Mouse (Mus musculus) midbrain, embryonic 11.5 days (tissue): ENCODE results near the gene Med17. TPM values are rescaled to one million over a fixed set of nuclear protein-coding genes. Genes with fewer than 3 reads are reported as not detected.

ENCODE experiments used
- ATAC-seq: fragments of 200-750 bp; cut with Nextera tagmentation; 2 replicates; pipeline ENCODE4 v1.8.0; 2017; ENCODE audit warnings: moderate TSS enrichment, moderate library complexity; ENCODE audit not compliant: low FRiP score
- DNase-seq: peaks from one replicate; pipeline ENCODE4 v3.0.0; 2015; ENCODE audit warnings: low spot score; ENCODE audit errors: missing footprints
- H3K27ac ChIP-seq: fragments of 300-500 bp; sonication (generic); 2 replicates; pipeline ENCODE4 v1.5.1; 2014; ENCODE audit warnings: low read depth, low read length
- H3K27me3 ChIP-seq: fragments of 300-500 bp; sonication (generic); 2 replicates; pipeline ENCODE4 v1.6.1; 2014; ENCODE audit warnings: mild to moderate bottlenecking, low read length, moderate library complexity, mixed read lengths; ENCODE audit not compliant: control insufficient read depth, insufficient read depth
- H3K36me3 ChIP-seq: fragments of 300-500 bp; sonication (generic); 2 replicates; pipeline ENCODE4 v1.6.1; 2014; ENCODE audit warnings: mild to moderate bottlenecking, low read length, moderate library complexity, mixed read lengths; ENCODE audit not compliant: control insufficient read depth, insufficient read depth
- H3K4me1 ChIP-seq: fragments of 300-500 bp; sonication (generic); 2 replicates; pipeline ENCODE4 v1.6.1; 2014; ENCODE audit warnings: low read length; ENCODE audit not compliant: control insufficient read depth, insufficient read depth
- H3K4me2 ChIP-seq: fragments of 300-500 bp; sonication (generic); 2 replicates; pipeline ENCODE4 v1.6.1; 2014; ENCODE audit warnings: mild to moderate bottlenecking, moderate library complexity
- H3K4me3 ChIP-seq: fragments of 300-500 bp; sonication (generic); 2 replicates; pipeline ENCODE4 v1.5.1; 2014; ENCODE audit warnings: low read depth, low read length
- H3K9ac ChIP-seq: fragments of 300-500 bp; sonication (generic); 2 replicates; pipeline ENCODE4 v1.6.1; 2014; ENCODE audit warnings: low read length
- H3K9me3 ChIP-seq: fragments of 300-500 bp; sonication (generic); 2 replicates; pipeline ENCODE4 v1.6.1; 2016; ENCODE audit warnings: low read length; ENCODE audit not compliant: control insufficient read depth
- WGBS: fragments of 180-500 bp; shearing (Covaris S2); extraction: QIAGEN DNeasy Blood & Tissue Kit; methylation state at CpG from one replicate; pipeline ENCODE4 v1.1.7; 2014; 5-methylcytosine and 5-hydroxymethylcytosine counted together
- polyA plus RNA-seq: library from polyadenylated mRNA; unstranded; fragments of >200 nt; fragmentation: Nextera tagmentation; extraction: Ambion mirVana; gene quantifications from 2 replicates; pipeline ENCODE4 v1.2.1, GENCODE M21; 2014

The Med17 gene
- polyA plus RNA-seq, 1 experiment from 2014 or later: 48.9 TPM

DNA sequence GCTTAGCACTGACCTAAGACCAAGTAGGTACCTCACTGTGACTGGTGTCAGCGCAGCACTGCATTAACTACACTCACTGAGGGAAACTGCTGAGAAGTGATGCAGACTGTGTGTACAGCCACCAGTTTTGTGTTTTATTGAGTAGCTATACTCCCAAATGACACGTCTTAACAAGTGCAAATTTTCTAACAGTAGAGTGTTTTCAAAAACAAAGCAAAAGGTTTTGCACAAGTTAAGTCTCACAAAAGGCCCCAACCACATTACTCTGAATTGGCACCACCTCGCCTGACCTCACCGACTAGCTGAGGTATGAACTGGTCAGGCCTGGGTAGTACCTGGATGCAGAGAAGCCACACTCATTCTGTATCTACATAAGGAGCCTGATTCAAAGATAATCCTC is 2.9 kb downstream of the Med17 start:
- Histone ChIP-seq H3K4me1 (peaks cover 15% of the 10 kb centered on the region), H3K27me3 (no peaks in the 10 kb centered on the region), H3K4me3 (no peak overlapping the region), H3K9ac (no peak overlapping the region), H3K9me3 (no peaks in the 10 kb centered on the region), H3K36me3 (peaks cover 17% of the 10 kb centered on the region), H3K4me2 (no peak overlapping the region), H3K27ac (no peak overlapping the region)
- WGBS: 93% methylated on average over 4 of the region's 4 CpGs
- ATAC-seq (no peak), DNase-seq (no peak)

DNA sequence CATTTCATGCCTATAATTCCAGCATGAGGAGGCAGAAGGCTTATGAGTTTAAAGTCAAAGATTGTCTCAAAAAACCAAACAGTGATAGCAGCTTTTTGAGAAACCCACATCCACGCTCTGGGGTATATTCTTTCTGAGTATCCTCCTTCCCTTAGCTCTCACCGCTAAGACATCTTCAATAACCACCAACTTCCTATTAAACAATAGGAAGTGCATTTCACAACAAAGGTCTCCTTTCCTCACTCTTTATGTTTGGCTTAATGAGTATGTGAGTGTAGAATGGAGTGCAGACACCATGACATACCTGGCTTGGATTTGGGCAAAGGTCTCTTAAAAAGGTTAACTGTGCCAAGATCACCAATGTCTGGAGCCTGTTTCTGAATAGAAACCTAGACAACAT is 5.8 kb downstream of the Med17 start:
- no peaks in the 10 kb centered on the region for H3K27me3 ChIP-seq
- H3K27ac ChIP-seq: no peak overlapping the region
- DNase-seq (no peak), ATAC-seq (no peak)
- no peak overlapping the region for H3K9ac ChIP-seq
- WGBS: 97% methylated on average over 2 of the region's 2 CpGs
- H3K4me3 ChIP-seq: no peak overlapping the region
- H3K4me1 ChIP-seq: peaks cover 5% of the 10 kb centered on the region; the same call in 1 of the 2 replicates
- no peaks in the 10 kb centered on the region for H3K9me3 ChIP-seq
- H3K4me2 ChIP-seq: no peak overlapping the region
- H3K36me3 ChIP-seq: peaks cover 27% of the 10 kb centered on the region

DNA sequence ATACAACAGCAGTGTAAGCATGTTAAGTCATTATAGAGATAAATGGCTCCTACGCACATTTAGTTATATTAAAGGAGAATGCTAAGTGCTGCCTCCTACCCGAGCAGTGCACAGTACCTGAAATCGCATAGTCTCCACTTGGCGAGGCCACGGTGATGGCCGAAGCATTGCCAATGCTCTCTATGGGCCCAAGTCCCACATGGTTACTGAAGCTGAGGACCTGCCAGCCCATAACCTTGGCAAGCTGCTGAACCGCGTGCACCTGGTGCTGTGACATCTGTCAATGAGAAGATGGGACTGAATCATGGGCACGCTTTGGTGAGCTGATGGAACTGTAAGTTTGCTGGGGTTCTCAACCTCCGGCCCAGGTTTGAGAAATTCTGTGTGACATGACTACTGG is 16.2 kb downstream of the Med17 start:
- WGBS: 98% methylated on average over 10 of the region's 10 CpGs
- DNase-seq: no peak
- no peak overlapping the region for H3K4me2 ChIP-seq
- no peaks in the 10 kb centered on the region for H3K9me3 ChIP-seq
- no peak overlapping the region for H3K27ac ChIP-seq
- peaks cover 41% of the 10 kb centered on the region for H3K36me3 ChIP-seq
- no peak overlapping the region for H3K9ac ChIP-seq
- no peaks in the 10 kb centered on the region for H3K27me3 ChIP-seq
- no peak overlapping the region for H3K4me3 ChIP-seq
- ATAC-seq: no peak
- no peaks in the 10 kb centered on the region for H3K4me1 ChIP-seq

DNA sequence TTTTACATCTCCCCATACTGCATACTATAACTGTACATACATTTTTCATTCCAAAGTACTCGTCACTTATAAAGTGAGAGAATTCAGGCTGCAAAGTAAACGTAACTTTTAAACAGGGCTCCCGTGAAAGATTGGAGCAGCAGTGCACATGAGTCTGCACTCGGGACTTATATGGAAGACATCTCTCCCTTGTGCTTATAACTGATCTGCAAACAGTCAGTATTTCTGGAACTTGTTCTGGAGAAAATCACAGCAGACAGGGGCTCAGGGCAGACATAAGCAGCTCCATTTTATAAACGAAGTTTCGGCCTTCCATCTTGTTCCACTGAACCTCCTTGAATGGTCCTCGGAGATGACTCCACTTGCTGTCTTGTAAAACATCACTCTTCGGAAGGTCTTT is 17.8 kb downstream of the Med17 start:
- H3K4me1 ChIP-seq: no peaks in the 10 kb centered on the region
- DNase-seq: no peak

DNA sequence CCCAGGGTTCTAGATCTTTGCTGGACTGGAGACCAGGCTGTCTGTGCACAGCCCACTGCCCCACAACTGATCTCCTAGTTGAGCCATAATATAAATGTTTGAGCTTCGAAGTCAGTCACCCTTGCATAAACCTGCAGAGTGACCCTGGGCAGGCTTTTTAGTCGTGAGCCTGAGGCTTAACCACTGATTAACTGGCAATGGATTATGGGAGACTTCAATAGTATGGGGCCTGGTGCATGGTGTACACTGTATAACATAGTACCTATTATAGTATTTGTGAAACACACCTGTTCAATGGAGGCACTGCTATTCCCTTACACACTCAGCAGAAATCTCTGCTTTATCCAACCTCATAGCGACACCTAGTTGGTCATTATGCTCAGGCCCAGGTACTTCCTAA is 23.5 kb downstream of the Med17 start:
- no peaks in the 10 kb centered on the region for H3K9me3 ChIP-seq
- no peak overlapping the region for H3K9ac ChIP-seq
- H3K27ac ChIP-seq: no peak overlapping the region
- H3K27me3 ChIP-seq: no peaks in the 10 kb centered on the region
- H3K4me3 ChIP-seq: no peak overlapping the region
- H3K36me3 ChIP-seq: peaks cover 3% of the 10 kb centered on the region
- no peaks in the 10 kb centered on the region for H3K4me1 ChIP-seq
- H3K4me2 ChIP-seq: no peak overlapping the region
- ATAC-seq (no peak), DNase-seq (peak; percentile 14)
- WGBS: 70% methylated on average over 3 of the region's 3 CpGs

More for the DNA sequence above, 17.8 kb downstream of the Med17 start:
- no peaks in the 10 kb centered on the region for H3K9me3 ChIP-seq
- H3K4me3 ChIP-seq: no peak overlapping the region
- H3K36me3 ChIP-seq: peaks cover 37% of the 10 kb centered on the region
- no peak overlapping the region for H3K9ac ChIP-seq
- no peak overlapping the region for H3K4me2 ChIP-seq
- 95% methylated on average over 8 of the region's 8 CpGs for WGBS
- ATAC-seq: no peak
- H3K27me3 ChIP-seq: no peaks in the 10 kb centered on the region
- no peak overlapping the region for H3K27ac ChIP-seq

DNA sequence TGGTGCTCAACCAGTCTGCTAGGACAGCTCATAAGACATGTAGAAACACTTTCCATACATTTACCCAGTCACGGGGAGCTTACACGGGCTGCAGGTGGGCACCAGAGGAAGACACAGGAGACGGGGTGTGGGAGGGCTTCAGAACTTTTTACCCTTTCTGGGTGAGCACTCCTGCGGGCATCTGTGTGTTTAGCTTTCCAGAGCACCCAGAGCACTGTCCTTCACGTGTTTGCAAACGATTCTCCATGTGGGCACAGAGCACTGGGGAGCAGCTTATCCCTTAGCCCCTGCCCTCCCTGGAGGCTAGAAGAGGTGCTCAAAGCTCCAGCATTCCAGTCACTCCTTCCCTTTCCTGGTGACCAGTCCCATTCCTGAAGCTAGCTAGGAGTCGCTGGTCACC is 25.2 kb downstream of the Med17 start:
- Histone ChIP-seq H3K36me3 (no peaks in the 10 kb centered on the region; the same call in 1 of the 2 replicates), H3K9ac (no peak overlapping the region), H3K27ac (no peak overlapping the region), H3K9me3 (no peaks in the 10 kb centered on the region), H3K27me3 (no peaks in the 10 kb centered on the region), H3K4me3 (no peak overlapping the region), H3K4me2 (no peak overlapping the region), H3K4me1 (no peaks in the 10 kb centered on the region)
- WGBS: 86% methylated on average over 7 of the region's 7 CpGs
- ATAC-seq (no peak), DNase-seq (no peak)

DNA sequence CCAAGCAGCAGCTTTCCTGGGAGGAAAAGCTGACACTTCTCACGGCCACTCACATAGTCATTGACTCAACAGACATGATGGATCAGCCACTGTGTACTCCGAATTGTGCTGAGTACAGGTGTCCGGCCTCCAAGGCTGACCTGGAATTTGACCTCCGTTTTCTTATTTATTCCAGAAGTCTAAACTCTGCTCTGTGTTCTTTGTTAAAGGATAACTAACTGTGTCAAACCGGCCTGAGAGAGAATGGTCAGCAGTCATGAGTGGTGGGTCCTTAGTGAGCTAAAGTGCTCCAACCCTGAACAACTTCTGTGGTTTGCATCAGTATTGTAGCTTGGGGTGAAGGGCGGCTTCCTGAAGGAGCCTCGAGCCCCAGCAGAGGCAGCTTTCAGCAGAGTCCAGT is 27.5 kb downstream of the Med17 start:
- H3K36me3 ChIP-seq: no peaks in the 10 kb centered on the region; the same call in 1 of the 2 replicates
- WGBS: 78% methylated on average over 7 of the region's 7 CpGs
- no peak for ATAC-seq
- no peak overlapping the region for H3K4me3 ChIP-seq
- no peak overlapping the region for H3K9ac ChIP-seq
- H3K9me3 ChIP-seq: no peaks in the 10 kb centered on the region
- no peaks in the 10 kb centered on the region for H3K27me3 ChIP-seq
- DNase-seq: no peak
- no peak overlapping the region for H3K4me2 ChIP-seq
- no peaks in the 10 kb centered on the region for H3K4me1 ChIP-seq
- no peak overlapping the region for H3K27ac ChIP-seq

DNA sequence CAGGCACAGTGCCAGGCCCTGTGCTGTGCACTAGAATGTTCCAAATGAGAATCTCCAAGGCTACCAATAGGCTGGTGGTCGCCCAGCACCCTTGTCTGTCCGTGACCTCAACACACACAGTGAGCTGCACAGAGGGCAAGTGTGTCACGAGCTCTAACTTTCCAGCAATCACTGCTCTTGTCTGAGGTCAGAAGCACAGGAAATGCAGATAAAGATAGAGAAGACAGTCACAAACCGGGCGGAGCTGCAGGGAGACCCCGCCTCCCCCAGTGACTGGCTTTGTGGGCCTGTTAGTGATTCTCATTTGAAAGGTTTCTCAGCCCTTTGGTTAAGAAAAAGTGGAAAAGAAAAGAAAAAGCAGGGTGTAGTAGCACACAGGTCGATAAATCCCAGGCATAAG is 29.4 kb downstream of the Med17 start:
- 76% methylated on average over 7 of the region's 7 CpGs for WGBS
- Histone ChIP-seq H3K4me3 (no peak overlapping the region), H3K4me1 (no peaks in the 10 kb centered on the region), H3K9ac (no peak overlapping the region), H3K27ac (no peak overlapping the region), H3K9me3 (no peaks in the 10 kb centered on the region), H3K27me3 (no peaks in the 10 kb centered on the region), H3K4me2 (no peak overlapping the region), H3K36me3 (no peaks in the 10 kb centered on the region; the same call in 1 of the 2 replicates)
- ATAC-seq (no peak), DNase-seq (no peak)

DNA sequence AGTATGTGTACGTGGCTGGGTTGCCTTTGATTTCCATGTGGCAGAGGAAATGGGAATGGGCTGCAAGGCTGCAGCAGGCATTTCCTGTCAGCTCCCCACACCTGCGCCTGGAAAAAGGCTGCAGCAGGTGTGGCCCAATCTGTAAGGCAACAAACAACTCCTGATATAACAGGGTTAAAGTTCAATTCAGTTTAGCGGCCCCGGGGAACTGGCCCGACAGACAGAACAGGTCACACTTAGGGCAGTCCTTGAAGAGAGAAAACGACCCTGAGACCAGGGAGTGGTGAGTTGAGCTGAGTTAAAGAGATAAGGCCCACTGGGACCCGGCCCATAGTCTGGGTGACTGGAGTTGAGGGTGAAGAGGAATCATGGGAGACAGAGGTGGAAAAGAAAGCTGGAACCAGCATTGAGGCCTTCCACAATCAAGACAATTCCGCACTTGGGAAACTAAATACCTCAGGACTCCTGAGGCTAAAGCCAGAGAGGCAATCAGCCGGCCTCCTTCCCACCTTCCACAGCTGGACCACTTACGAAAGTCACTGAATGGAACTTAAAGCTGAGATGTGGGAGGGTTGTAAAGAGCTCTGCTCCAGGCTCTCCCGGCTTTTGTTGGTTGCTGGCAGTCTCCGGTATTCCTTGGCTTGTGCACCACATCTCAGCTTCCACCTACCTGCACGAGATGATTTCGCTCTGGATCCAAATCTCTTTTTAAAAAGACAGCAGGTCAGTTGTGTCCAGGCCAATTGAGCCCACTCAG is 34.2 kb downstream of the Med17 start:
- Histone ChIP-seq H3K9me3 (no peaks in the 10 kb centered on the region), H3K9ac (no peak overlapping the region), H3K4me3 (no peak overlapping the region), H3K27ac (no peak overlapping the region), H3K36me3 (no peaks in the 10 kb centered on the region), H3K4me1 (no peaks in the 10 kb centered on the region), H3K27me3 (no peaks in the 10 kb centered on the region), H3K4me2 (no peak overlapping the region)
- DNase-seq (no peak), ATAC-seq (no peak)
- 83% methylated on average over 14 of the region's 14 CpGs for WGBS
